8 mouse cellular contexts compared by ENCODE assay signal in the genomic region with DNA sequence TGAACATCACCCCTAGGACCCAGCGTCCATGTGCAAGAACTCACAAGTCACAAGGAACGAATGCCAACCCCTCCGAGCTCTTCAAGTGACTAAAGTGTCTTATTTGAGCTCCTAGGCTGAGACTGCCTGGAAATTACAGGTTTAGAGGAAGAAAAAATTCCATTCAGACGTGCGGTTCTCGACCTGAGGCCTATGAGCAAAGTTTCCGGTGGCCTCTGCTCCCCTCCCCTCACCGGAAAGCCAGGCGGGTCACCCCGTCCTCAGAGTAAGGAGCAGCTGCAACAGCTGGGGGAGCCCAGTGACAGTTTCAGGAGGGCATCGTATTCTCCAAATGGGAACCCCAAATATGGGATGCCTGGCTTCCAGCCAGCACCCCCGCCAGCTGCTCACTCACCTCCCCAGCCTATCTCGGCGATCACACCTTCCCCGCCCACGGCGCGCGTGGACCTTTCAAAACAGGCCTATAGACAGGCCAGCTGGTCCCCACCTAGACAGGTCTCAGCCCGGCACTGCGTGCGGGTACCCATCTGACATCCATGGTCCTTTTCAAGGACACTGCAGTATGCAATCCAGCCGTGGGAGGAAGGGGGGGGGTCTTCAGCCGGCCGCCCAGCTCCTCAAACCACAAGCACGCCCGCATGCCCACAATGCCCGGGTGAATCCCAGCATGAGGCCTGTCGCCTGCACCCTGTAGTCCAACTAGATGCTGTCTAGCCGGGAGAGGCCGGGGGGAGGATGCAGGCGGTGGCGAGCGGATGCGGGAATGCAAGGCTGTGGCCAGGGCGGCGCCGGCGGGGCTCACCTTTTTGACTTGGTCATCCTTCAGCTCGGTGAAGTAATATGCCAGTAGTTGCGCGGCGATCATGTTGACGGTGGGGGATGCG. TPM values are rescaled to one million over a fixed set of nuclear protein-coding genes. Genes with fewer than 3 reads are reported as not detected.
DNase-seq lines count a peak whose midpoint lies in the region; ATAC-seq and TF ChIP-seq lines count a peak whose summit lies in the region.

No protein-coding gene starts in this region.

- H3K4me3 ChIP-seq in intestine, embryonic 15.5 days (replicated peaks) = peak overlapping the region; percentile 71
- peak overlapping the region; percentile 86 for H3K4me3 ChIP-seq in midbrain, embryonic 16.5 days (ENCODE audit: low read depth, low read length)
- H3K4me3 ChIP-seq in thymus, adult 2 months (ENCODE audit: control insufficient read depth, insufficient read depth, low read length) = peak overlapping the region; percentile 91

- H3K9ac ChIP-seq in intestine, embryonic 15.5 days = peak overlapping the region; percentile 64
- H3K9ac ChIP-seq in midbrain, embryonic 16.5 days (ENCODE audit: low read depth, low read length) = peak overlapping the region; percentile 92

- H3K4me2 ChIP-seq in intestine, embryonic 15.5 days (replicated peaks) = peak overlapping the region; percentile 86
- H3K4me2 ChIP-seq in midbrain, embryonic 16.5 days (ENCODE audit: low read length) = peak overlapping the region; percentile 86

- DNase-seq in retina, embryonic 14.5 days (ENCODE audit: low spot score) = peak; percentile 23
- no peak for DNase-seq in retina, postnatal 1 day
- peak; percentile 57 to 67 for DNase-seq in cerebellum, postnatal 36 days
- DNase-seq in gastrocnemius, postnatal 25 days = peak; percentile 33
- DNase-seq in liver = peak; percentile 72
- DNase-seq in thymus, adult 2 months = peak; percentile 79

- TF ChIP-seq POLR2A in thymus, adult 2 months (IDR thresholded peaks at IDR 0.05; ENCODE audit: control insufficient read depth, extremely low read depth, insufficient read depth, low read length, poor library complexity) = 0 out of 2 replicates have a peak, but pooled peaks have one; percentile 18

- no peak for TF ChIP-seq CTCF in thymus, adult 2 months (IDR thresholded peaks at IDR 0.05; ENCODE audit: borderline replicate concordance, control insufficient read depth, extremely low read depth, insufficient read depth, low read length, poor library complexity)

- H3K27me3 ChIP-seq in intestine, embryonic 15.5 days (replicated peaks) = no peaks in the 10 kb centered on the region
- H3K27me3 ChIP-seq in midbrain, embryonic 16.5 days (ENCODE audit: control insufficient read depth, insufficient read depth, low read depth, low read length) = no peaks in the 10 kb centered on the region
- no peaks in the 10 kb centered on the region for H3K27me3 ChIP-seq in thymus, adult 2 months (ENCODE audit: control insufficient read depth, insufficient read depth, low read length)

- no peaks in the 10 kb centered on the region for H3K9me3 ChIP-seq in intestine, embryonic 15.5 days
- no peaks in the 10 kb centered on the region for H3K9me3 ChIP-seq in midbrain, embryonic 16.5 days (replicated peaks; ENCODE audit: control insufficient read depth, low read length, poor library complexity, severe bottlenecking)

- peaks cover 27% of the 10 kb centered on the region for H3K4me1 ChIP-seq in intestine, embryonic 15.5 days (replicated peaks)
- H3K4me1 ChIP-seq in midbrain, embryonic 16.5 days (ENCODE audit: control insufficient read depth, insufficient read depth, low read length) = peaks cover 41% of the 10 kb centered on the region
- peaks cover 16% of the 10 kb centered on the region for H3K4me1 ChIP-seq in thymus, adult 2 months (replicated peaks; ENCODE audit: control insufficient read depth, insufficient read depth, low read length)

- peak overlapping the region; percentile 88 for H3K27ac ChIP-seq in intestine, embryonic 15.5 days
- H3K27ac ChIP-seq in midbrain, embryonic 16.5 days (ENCODE audit: low read length) = peak overlapping the region; percentile 94
- H3K27ac ChIP-seq in thymus, adult 2 months (ENCODE audit: control insufficient read depth, insufficient read depth, low read length) = peak overlapping the region; percentile 84

- no peaks in the 10 kb centered on the region for H3K36me3 ChIP-seq in intestine, embryonic 15.5 days
- no peaks in the 10 kb centered on the region for H3K36me3 ChIP-seq in midbrain, embryonic 16.5 days (ENCODE audit: control insufficient read depth, insufficient read depth, low read length)
- H3K36me3 ChIP-seq in thymus, adult 2 months (ENCODE audit: control insufficient read depth, insufficient read depth, low read length) = no peaks in the 10 kb centered on the region

- WGBS in intestine, embryonic 15.5 days = 4% methylated on average over 45 of the region's 45 CpGs
- WGBS in midbrain, embryonic 16.5 days = 3% methylated on average over 45 of the region's 45 CpGs
- 1% methylated on average over 45 of the region's 45 CpGs for WGBS in thymus, adult 2 months

- ATAC-seq in intestine, embryonic 15.5 days = peak; percentile 50
- ATAC-seq in midbrain, embryonic 16.5 days = peak; percentile 66

RNA-seq across cellular contexts. Expression of a gene that starts 40.3 kb away (rescaled TPM):
- total RNA-seq in gastrocnemius, postnatal 25 days (2021) = 1 to 10 TPM; 7.1 to 8.5 TPM
- polyA plus RNA-seq in intestine, embryonic 15.5 days (2015; fragmentation: Nextera tagmentation; extraction: Ambion mirVana) = 27.0 and 27.1 TPM in 2 replicates
- polyA plus RNA-seq in midbrain, embryonic 16.5 days (2015; fragmentation: Nextera tagmentation; extraction: Ambion mirVana) = 142 and 155 TPM in 2 replicates
- 52.1 and 55.5 TPM in 2 replicates for polyA plus RNA-seq in thymus, adult 2 months (2012; rRNA removed)
